Mouse (Mus musculus): ENCODE results near the gene Ppp1r13l.

Gene Ppp1r13l

DNA sequence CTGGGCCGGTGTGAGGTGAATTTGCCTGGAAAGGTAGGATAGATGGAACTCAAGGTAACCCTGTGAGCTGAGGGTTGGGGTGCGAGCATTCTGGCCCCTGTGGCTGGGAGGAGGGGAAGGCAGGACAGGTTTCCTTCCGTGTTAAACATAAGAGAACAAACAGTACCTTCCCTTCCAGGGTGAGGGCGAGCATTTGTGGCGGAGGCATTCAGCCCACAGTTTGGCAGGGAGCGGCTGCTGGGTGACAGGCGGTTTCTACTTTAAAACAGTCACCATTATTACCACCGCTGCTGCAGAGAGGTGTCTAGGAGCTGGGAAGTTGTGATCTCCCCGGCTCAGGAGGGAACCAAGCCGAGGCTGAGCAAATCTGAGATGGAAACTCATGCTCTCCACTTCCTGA, 22.4 kb upstream of the Ppp1r13l start:
- DNase-seq (ENCODE audit: low spot score): no peak

GRCm38 (mm10) chr7:19338060-19338459, 21.5 kb upstream of the Ppp1r13l start:
- DNase-seq (ENCODE audit: low spot score): no peak

- no peak for DNase-seq (ENCODE audit: low spot score)
Measured at GRCm38 (mm10) chr7:19338596-19338995, 21.0 kb upstream of the Ppp1r13l start.

- no peak for DNase-seq (ENCODE audit: low spot score)
Measured at GRCm38 (mm10) chr7:19341250-19341649, 18.3 kb upstream of the Ppp1r13l start.

DNA sequence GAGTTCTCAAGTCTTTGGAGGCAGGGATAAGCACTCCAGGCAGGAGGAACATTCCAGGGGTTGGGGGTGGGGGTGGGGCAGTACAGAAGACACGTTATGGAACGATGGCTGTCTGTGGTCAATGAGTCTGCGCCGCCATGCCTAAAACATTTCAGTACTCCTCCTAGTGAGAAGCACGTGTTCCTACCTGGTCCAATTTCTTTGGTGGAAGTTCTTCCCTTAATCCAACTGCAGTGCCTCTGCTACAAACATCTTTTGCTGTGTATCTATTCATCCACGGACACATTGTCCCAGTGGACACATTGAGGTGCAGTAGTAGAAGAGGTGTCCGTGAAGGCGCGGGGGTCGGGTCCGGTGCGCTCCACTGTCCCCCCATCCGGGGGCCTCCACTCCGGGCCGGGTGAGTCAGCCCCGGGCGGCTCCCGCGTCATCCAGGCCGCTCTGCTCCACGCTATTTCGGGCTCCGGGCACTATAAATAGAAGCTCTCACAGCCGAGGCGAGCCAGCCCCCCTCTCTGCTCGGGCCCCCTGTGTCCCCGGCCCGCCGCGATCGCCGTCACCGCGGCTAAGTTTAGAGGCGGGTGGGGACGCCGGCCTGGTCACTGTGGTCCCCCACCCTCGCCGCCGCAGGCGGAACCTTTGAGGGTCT, 17.7 kb upstream of the Ppp1r13l start:
- DNase-seq (ENCODE audit: low spot score): no peak

DNA sequence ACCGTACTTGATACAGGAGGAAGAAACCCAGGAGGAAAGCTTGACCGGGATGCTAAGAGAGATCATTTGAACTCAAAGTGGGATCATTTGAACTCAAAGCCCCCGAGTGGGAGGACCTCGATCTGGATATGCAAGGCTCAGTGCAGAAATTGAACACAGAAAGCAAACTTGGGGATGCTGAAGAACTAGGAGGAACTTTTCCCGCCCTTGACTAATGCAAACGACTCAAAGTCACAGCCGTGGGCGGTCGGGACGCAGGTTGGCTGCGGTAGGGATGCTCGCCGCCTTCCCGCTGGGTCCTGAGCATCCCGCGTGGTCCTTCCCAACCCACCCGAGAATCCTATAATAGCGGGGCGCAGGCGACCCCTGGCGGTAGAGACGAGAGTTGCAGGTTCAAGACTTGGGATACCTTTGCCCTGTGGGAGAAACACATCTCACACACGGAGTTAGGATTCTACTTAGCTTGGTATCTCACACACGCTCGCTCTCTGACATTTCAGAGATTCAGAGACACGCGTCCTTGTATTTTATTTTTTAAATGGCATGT, 17.0 kb upstream of the Ppp1r13l start:
- DNase-seq (ENCODE audit: low spot score): peak; percentile 90

DNA sequence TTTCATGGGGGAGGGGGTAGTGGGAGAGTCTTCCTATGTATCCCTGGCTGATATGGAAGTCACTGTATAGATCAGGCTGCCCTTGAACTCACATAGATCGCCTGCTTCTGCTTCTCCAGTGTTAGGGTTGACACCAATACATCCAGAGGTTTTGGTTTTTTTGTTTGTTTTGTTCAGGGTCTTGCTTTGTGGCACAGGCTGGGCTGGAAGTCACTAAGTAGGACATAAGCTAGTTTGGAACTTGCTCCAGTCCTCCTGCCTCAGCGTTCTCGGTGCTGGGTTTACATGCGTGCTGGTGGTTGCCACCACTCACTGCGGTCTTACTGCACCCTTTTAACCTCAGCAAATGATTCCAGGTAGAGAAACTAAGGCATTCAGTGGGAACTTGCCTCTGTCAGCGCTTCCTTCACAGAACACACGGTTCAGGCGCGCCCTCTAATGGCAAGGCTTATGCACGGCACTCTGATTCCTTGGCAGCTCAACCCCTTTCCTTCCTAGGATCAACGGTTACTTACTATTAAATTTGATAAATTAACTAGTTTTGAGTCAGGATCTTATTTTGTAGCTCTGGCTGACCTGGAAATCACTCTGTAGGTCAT, 16.2 kb upstream of the Ppp1r13l start:
- DNase-seq (ENCODE audit: low spot score): peak; percentile 65

- DNase-seq (ENCODE audit: low spot score): no peak
Measured at GRCm38 (mm10) chr7:19344237-19344847, 15.2 kb upstream of the Ppp1r13l start, which contains the start of gene Ercc1. Gene Ercc1, plus strand, starts transcription at chr7:19344778.

DNA sequence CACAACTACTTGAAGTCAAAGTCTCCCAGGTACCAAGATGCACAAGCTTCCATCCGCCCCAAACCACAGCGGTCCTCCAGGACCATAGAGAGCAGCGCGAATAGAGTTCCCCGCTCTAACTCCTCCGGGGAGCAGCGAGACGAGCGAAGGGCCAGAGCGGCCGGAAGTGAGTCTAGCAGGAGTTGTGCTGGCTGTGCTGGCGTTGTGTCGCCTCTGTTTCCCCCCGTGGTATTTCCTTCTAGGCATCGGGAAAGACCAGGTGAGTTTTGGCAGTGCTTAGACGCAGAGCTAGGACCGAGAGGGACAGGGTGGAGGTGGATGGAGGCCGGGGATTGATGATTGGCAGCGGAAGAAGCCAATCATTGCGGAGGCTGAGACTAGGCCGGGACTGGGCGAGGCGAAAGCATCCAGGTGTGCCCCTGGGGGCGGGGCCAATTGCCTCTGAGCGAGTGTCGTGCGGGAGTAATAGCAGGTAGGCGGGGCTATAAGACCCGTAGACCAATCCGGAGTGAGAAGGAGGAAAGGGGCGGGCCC, 14.5 kb upstream of the Ppp1r13l start:
- peak; percentile 88 for DNase-seq (ENCODE audit: low spot score)

DNA sequence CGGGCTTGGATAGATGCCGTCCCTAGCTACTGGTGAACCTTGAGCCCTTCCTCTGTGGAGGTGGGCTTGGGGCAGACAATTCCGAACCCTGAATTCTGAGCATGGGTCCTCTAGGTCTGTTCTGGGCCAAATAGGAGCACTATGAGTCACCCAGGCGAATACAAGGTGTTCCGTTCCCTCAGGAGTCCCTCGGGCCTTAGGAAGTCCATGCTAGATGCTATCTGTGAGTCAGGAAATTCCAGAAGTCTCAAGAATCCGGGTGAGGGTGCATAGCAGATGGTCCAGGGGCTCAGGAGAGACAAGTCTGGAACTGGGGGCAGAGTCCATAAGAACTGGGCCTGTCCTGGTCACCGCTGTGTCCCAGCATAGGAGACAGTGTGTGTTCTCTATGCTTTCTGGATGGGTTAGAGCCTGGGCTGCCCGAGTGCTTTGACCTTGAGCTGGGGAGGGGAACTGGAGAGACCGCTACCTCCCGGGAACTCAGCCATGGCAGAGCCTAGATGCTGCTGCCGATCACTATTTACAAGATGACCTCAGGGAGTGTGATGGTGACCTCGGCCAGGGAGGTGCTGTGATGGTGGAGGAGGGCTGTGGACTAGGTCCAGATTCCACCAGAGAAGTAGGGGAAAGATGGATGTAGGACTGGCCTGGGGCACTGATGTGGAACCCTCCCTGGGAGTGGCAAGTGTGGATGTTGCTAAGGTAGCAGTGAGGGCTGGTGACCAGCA, 10.2 kb upstream of the Ppp1r13l start:
- DNase-seq (ENCODE audit: low spot score): no peak

- DNase-seq (ENCODE audit: low spot score): no peak
Measured at GRCm38 (mm10) chr7:19350221-19350620, 9.3 kb upstream of the Ppp1r13l start.

- DNase-seq (ENCODE audit: low spot score): no peak
Measured at GRCm38 (mm10) chr7:19354991-19355390, 4.6 kb upstream of the Ppp1r13l start.

DNA sequence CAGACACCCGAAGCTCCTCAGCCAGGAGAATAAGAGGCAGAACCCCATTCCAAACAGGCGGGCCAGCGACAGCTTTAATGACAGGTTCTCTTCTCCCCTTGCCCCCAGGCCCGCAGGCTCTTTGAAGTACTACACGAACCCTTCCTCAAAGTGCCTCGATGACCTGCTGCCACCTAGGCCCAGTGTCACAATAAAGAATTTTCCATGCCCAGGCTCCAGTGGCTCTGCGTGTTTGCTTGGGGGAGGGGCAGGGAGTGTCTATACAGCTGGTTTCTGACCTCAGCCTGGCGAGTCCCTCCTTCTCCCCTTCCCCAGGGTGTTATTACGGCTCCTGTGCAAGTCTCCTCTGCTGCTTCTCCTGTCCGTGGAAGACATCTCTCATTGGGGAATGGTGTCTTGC, 3.2 kb upstream of the Ppp1r13l start:
- no peak for DNase-seq (ENCODE audit: low spot score)

- no peak for DNase-seq (ENCODE audit: low spot score)
Measured at GRCm38 (mm10) chr7:19357381-19358375, 1.9 kb upstream of the Ppp1r13l start.

GRCm38 (mm10) chr7:19358634-19359033, 915 bp upstream of the Ppp1r13l start:
- DNase-seq (ENCODE audit: low spot score): no peak

- peak; percentile 59 for DNase-seq (ENCODE audit: low spot score)
Measured at GRCm38 (mm10) chr7:19359892-19360641, 518 bp downstream of the Ppp1r13l start.

- peak; percentile 74 for DNase-seq (ENCODE audit: low spot score)
Measured at GRCm38 (mm10) chr7:19360944-19361343, 1.4 kb downstream of the Ppp1r13l start.

- peak; percentile 55 for DNase-seq (ENCODE audit: low spot score)
Measured at GRCm38 (mm10) chr7:19361720-19362119, 2.2 kb downstream of the Ppp1r13l start.

GRCm38 (mm10) chr7:19362276-19362675, 2.7 kb downstream of the Ppp1r13l start:
- no peak for DNase-seq (ENCODE audit: low spot score)

DNA sequence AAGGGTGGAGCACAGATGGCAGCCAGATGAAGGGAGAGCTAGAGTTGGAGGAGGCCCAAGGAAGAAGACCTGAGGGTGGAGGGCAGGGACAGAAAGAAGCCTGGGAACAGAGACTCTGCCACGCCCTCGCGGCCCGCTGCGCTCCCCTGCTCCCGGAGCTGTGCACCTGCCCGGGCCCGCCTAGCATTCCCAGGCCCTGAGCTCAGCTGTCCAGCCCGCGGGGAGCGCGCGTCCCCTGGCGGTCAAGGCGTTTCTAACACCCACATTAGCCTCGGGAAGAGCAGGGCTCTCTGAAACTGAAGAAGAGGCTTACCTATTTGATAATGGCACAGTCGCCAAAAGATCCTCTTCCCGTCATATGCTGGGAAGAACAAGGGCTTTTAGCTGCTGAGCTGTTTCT, 4.3 kb downstream of the Ppp1r13l start:
- DNase-seq (ENCODE audit: low spot score): peak; percentile 56
